Mouse (Mus musculus) CH12.LX (cell line): Measurements from ENCODE around the gene Zfp846. TPM values are rescaled to one million over a fixed set of nuclear protein-coding genes. Genes with fewer than 3 reads are reported as not detected.
A peak's percentile ranks its signal among the peaks of the same experiment; 100 is the strongest.

Experiments used
- DNase-seq: peaks from one replicate; pipeline ENCODE4 v3.0.0-alpha.2; 2013; ENCODE audit errors: extremely low read depth
- H3K27ac ChIP-seq: 2 replicates; pipeline ENCODE4 v1.5.1; 2012; ENCODE audit warnings: low read depth, mild to moderate bottlenecking, control low read depth, moderate library complexity; ENCODE audit not compliant: insufficient read depth
- H3K27me3 ChIP-seq: replicated peaks from 2 replicates; pipeline ENCODE3; 2012; ENCODE audit warnings: inconsistent platforms
- H3K36me3 ChIP-seq, 2 experiments: replicated peaks in 1 of 2; 2 replicates each; pipeline versions ENCODE3 to v1.6.1; 2012; ENCODE audit warnings: inconsistent platforms in 1 of 2, low read length in 1 of 2, mild to moderate bottlenecking in 1 of 2, mixed read lengths in 1 of 2, moderate library complexity in 1 of 2; ENCODE audit not compliant: control insufficient read depth in 1 of 2, insufficient read depth in 1 of 2
- H3K4me1 ChIP-seq, 2 experiments: 2 replicates each; pipeline ENCODE4 v1.6.1; 2012; ENCODE audit warnings: inconsistent platforms in 1 of 2, moderate library complexity in 1 of 2; ENCODE audit not compliant: insufficient read depth in 2 of 2, control insufficient read depth in 1 of 2
- H3K4me2 ChIP-seq: 2 replicates; pipeline ENCODE4 v1.6.1; 2012; ENCODE audit warnings: low read depth, mild to moderate bottlenecking, control low read depth; ENCODE audit not compliant: poor library complexity, insufficient read depth, severe bottlenecking
- H3K4me3 ChIP-seq, 3 experiments: fragments of 150-350 bp in 1 of 3; sonication (generic) in 1 of 3; replicated peaks in 1 of 3; 2 replicates each; pipeline versions ENCODE3 to v1.5.1; 2011 to 2012; ENCODE audit warnings: low read depth in 2 of 3, low read length in 2 of 3, mild to moderate bottlenecking in 2 of 3, moderate library complexity in 2 of 3, control low read depth in 1 of 3, improper control_type of control experiment in 1 of 3, inconsistent platforms in 1 of 3, mixed read lengths in 1 of 3; ENCODE audit not compliant: poor library complexity in 1 of 3
- H3K79me2 ChIP-seq: replicated peaks from 2 replicates; pipeline ENCODE4 v1.6.1; 2012; ENCODE audit warnings: mild to moderate bottlenecking, moderate library complexity; ENCODE audit not compliant: control insufficient read depth, poor library complexity, insufficient read depth, severe bottlenecking; ENCODE audit errors: extremely low read depth
- H3K9ac ChIP-seq: 2 replicates; pipeline ENCODE4 v1.6.1; 2012; ENCODE audit warnings: low read depth, mild to moderate bottlenecking, control low read depth, moderate library complexity; ENCODE audit not compliant: insufficient read depth
- H3K9me3 ChIP-seq: replicated peaks from 2 replicates; pipeline ENCODE3; 2012; ENCODE audit warnings: low read length, inconsistent platforms, mixed read lengths
- BHLHE40 ChIP-seq: IDR thresholded peaks from 2 replicates; pipeline ENCODE4 v1.6.1; 2011; ENCODE audit warnings: mild to moderate bottlenecking, low read depth, low read length, improper control_type of control experiment
- CTCF ChIP-seq, 2 experiments: IDR thresholded peaks in 1 of 2; conservative IDR thresholded peaks in 1 of 2; 2 replicates each; pipeline ENCODE4 v1.5.1; 2011 to 2012; ENCODE audit warnings: low read depth in 2 of 2, low read length in 2 of 2, improper control_type of control experiment in 1 of 2, inconsistent platforms in 1 of 2, mild to moderate bottlenecking in 1 of 2, moderate library complexity in 1 of 2
- MAX ChIP-seq: IDR thresholded peaks from 2 replicates; pipeline ENCODE4 v1.6.1; 2011; ENCODE audit warnings: low read length, improper control_type of control experiment
- MXI1 ChIP-seq: IDR thresholded peaks from 2 replicates; pipeline ENCODE4 v1.6.1; 2011; ENCODE audit warnings: mild to moderate bottlenecking, low read depth, low read length, improper control_type of control experiment
- MYC ChIP-seq: IDR thresholded peaks from 2 replicates; pipeline ENCODE4 v1.6.1; 2011; ENCODE audit warnings: low read depth, mild to moderate bottlenecking, improper control_type of control experiment, low read length
- ZMIZ1 ChIP-seq: IDR thresholded peaks from 2 replicates; pipeline ENCODE4 v1.6.1; 2012; ENCODE audit warnings: low read depth, mild to moderate bottlenecking, inconsistent platforms, low read length, improper control_type of control experiment
- dilution Hi-C: fragments of 300-500 bp; cut with MboI; formaldehyde crosslinking; loops from 2 replicates; pipeline ENCODE4 v1.14.3; 2020; ENCODE audit warnings: low sequenced_read_pairs; ENCODE audit not compliant: extremely low pct_unique_long_range_greater_than_20kb, extremely low pct_ligation_motif_present
- in situ Hi-C: fragments of 300-500 bp; cut with MboI; formaldehyde crosslinking; loops from 3 replicates; pipeline ENCODE4 v1.14.3; 2019; ENCODE audit warnings: low sequenced_read_pairs, low pct_ligation_motif_present, low pct_unique_long_range_greater_than_20kb, mixed read lengths
- polyA plus RNA-seq: library from polyadenylated mRNA; unstranded; fragments of >175 nt; gene quantifications from 2 replicates; pipeline ENCODE4 v1.2.1, GENCODE M21; 2012; ENCODE audit warnings: low read depth; ENCODE audit not compliant: insufficient read length
- total RNA-seq, 2 experiments: library from RNA; depleted of rRNA; stranded (reverse); fragments of 300-350 nt in 1 of 2; fragments of >200 nt in 1 of 2; gene quantifications; 2 replicates each; pipeline ENCODE4 v1.2.3; 2012 to 2014

The Zfp846 gene
- total and polyA plus RNA-seq, 3 experiments = 2.8 to 4.9 (median 4.8) TPM

DNA sequence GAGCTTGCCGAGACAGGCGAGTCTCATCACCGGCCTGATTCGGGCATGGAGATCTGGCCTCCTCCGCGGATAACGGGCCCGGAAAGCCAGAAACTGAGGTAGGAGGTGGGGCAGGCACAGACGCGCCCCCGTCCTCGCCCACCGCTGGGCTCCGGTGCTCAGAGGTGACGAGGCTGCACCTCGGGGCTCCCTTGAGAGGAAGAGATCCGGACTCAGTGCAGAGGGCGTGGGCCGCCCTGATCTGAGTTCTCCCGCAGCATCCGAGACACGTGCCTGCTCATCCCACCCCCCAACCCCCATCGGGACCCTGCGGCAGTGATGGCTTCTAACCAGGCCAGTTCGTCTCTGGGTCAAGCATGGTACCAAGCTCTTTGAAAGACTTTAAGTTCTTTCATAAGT is 71.2 kb downstream of the Zfp846 start:
- Histone ChIP-seq H3K4me2 (peak overlapping the region; percentile 98), H3K9me3 (no peaks in the 10 kb centered on the region), H3K36me3 (peaks cover 34 to 62% of the 10 kb centered on the region in 2 experiments), H3K27ac (no peak overlapping the region), H3K79me2 (peaks cover 47% of the 10 kb centered on the region), H3K27me3 (no peaks in the 10 kb centered on the region), H3K4me3 (peak overlapping the region; percentile 92 to 99 (median 97)), H3K9ac (peak overlapping the region; percentile 85), H3K4me1 (peaks cover 14 to 39% of the 10 kb centered on the region in 2 experiments; a peak in 3 of 4 replicates)
- no peak for DNase-seq
- peak; percentile 17 for TF ChIP-seq MAX
- no peak for TF ChIP-seq ZMIZ1
- TF ChIP-seq MYC = peak; percentile 71
- TF ChIP-seq BHLHE40 = peak; percentile 67; the same call in 1 of the 2 replicates
- TF ChIP-seq MXI1 = peak; percentile 75
- in situ Hi-C loops (no loop called here), dilution Hi-C loops (no loop called here)

DNA sequence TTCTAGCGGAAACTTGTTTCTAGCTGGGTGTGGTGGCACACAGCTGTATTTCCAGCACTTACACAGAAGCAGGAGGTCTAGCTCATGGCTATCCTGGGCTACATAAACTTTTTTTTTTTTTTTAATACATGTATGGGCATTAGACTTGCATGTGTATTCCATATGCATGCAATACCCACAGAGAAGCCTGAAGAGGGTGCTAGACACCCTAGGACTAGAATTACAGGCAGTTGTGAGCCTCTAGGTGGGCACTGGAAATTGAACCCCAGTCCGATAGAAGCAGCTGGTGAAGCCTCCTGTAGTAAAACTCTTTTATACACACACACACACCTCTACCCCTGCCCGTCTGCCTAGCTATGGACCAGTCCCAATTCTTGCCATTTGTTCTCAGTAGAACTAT is 72.8 kb downstream of the Zfp846 start:
- peaks cover 14 to 39% of the 10 kb centered on the region in 2 experiments; a peak in 3 of 4 replicates for H3K4me1 ChIP-seq
- no peak overlapping the region for H3K27ac ChIP-seq
- DNase-seq = no peak
- peaks cover 49 to 61% of the 10 kb centered on the region in 2 experiments for H3K36me3 ChIP-seq
- H3K9ac ChIP-seq = no peak overlapping the region
- H3K4me2 ChIP-seq = no peak overlapping the region
- H3K27me3 ChIP-seq = no peaks in the 10 kb centered on the region
- no peak overlapping the region for H3K4me3 ChIP-seq
- in situ Hi-C loops = no loop called here
- H3K9me3 ChIP-seq = no peaks in the 10 kb centered on the region
- TF ChIP-seq MYC (no peak), CTCF (conservative IDR thresholded peaks at IDR 0.05 in 1 of 2, IDR thresholded peaks at IDR 0.05 in 1 of 2; ENCODE audit: low read depth in 2 of 2, low read length in 2 of 2) (peak in 1 of 2 experiments; percentile 6; a peak in 1 of 4 replicates)
- dilution Hi-C loops = no loop called here
- peaks cover 52% of the 10 kb centered on the region for H3K79me2 ChIP-seq

Other genes with a start within 250 kb of the Zfp846 start
- not detected in 2 replicates for gene Olfr18, start 245.2 kb upstream of the Zfp846 start, total RNA-seq (2012; rRNA removed)
- gene Olfr18, start 245.2 kb upstream of the Zfp846 start, total RNA-seq (2014; rRNA removed) = not detected in 2 replicates
- not detected in 2 replicates for gene Olfr18, start 245.2 kb upstream of the Zfp846 start, polyA plus RNA-seq
- gene Zfp560, start 196.1 kb upstream of the Zfp846 start, total RNA-seq (2012; rRNA removed) = 10.6 and 13.1 TPM in 2 replicates
- 29.0 and 31.8 TPM in 2 replicates for gene Zfp560, start 196.1 kb upstream of the Zfp846 start, total RNA-seq (2014; rRNA removed)
- gene Zfp560, start 196.1 kb upstream of the Zfp846 start, polyA plus RNA-seq = 11.0 and 12.4 TPM in 2 replicates
- 13.3 and 16.5 TPM in 2 replicates for gene Zfp26, start 121.1 kb upstream of the Zfp846 start, total RNA-seq (2012; rRNA removed)
- 17.3 and 22.0 TPM in 2 replicates for gene Zfp26, start 121.1 kb upstream of the Zfp846 start, total RNA-seq (2014; rRNA removed)
- gene Zfp26, start 121.1 kb upstream of the Zfp846 start, polyA plus RNA-seq = 9.4 and 11.7 TPM in 2 replicates
- 13.9 and 14.7 TPM in 2 replicates for gene Zfp426, start 88.5 kb upstream of the Zfp846 start, total RNA-seq (2012; rRNA removed)
- gene Zfp426, start 88.5 kb upstream of the Zfp846 start, total RNA-seq (2014; rRNA removed) = 18.2 and 19.3 TPM in 2 replicates
- 11.8 and 13.0 TPM in 2 replicates for gene Zfp426, start 88.5 kb upstream of the Zfp846 start, polyA plus RNA-seq
- 20.4 and 23.6 TPM in 2 replicates for gene Zfp266, start 59.9 kb upstream of the Zfp846 start, total RNA-seq (2012; rRNA removed)
- gene Zfp266, start 59.9 kb upstream of the Zfp846 start, total RNA-seq (2014; rRNA removed) = 24.0 and 26.3 TPM in 2 replicates
- gene Zfp266, start 59.9 kb upstream of the Zfp846 start, polyA plus RNA-seq = 11.6 and 12.3 TPM in 2 replicates
- gene Ubl5, start 61.6 kb downstream of the Zfp846 start, total RNA-seq (2012; rRNA removed) = 264 and 291 TPM in 2 replicates
- gene Ubl5, start 61.6 kb downstream of the Zfp846 start, total RNA-seq (2014; rRNA removed) = 134 and 155 TPM in 2 replicates
- gene Ubl5, start 61.6 kb downstream of the Zfp846 start, polyA plus RNA-seq = 264 and 328 TPM in 2 replicates
- 4.2 and 5.0 TPM in 2 replicates for gene Fbxl12, start 63.5 kb downstream of the Zfp846 start, total RNA-seq (2012; rRNA removed)
- 3.7 and 4.0 TPM in 2 replicates for gene Fbxl12, start 63.5 kb downstream of the Zfp846 start, total RNA-seq (2014; rRNA removed)
- gene Fbxl12, start 63.5 kb downstream of the Zfp846 start, polyA plus RNA-seq = 10.5 and 13.7 TPM in 2 replicates
- 43.0 and 55.8 TPM in 2 replicates for gene Pin1, start 70.8 kb downstream of the Zfp846 start, total RNA-seq (2012; rRNA removed)
- gene Pin1, start 70.8 kb downstream of the Zfp846 start, total RNA-seq (2014; rRNA removed) = 48.6 and 51.4 TPM in 2 replicates
- 37.0 and 38.3 TPM in 2 replicates for gene Pin1, start 70.8 kb downstream of the Zfp846 start, polyA plus RNA-seq
- gene Olfm2, start 165.1 kb downstream of the Zfp846 start, total RNA-seq (2012; rRNA removed) = 0.08 TPM in 1 of 2 replicates, not detected in the other
- not detected in 2 replicates for gene Olfm2, start 165.1 kb downstream of the Zfp846 start, total RNA-seq (2014; rRNA removed)
- gene Olfm2, start 165.1 kb downstream of the Zfp846 start, polyA plus RNA-seq = 0.14 and 0.47 TPM in 2 replicates
- 0.08 and 0.25 TPM in 2 replicates for gene Col5a3, start 233.8 kb downstream of the Zfp846 start, total RNA-seq (2012; rRNA removed)
- not detected in 2 replicates for gene Col5a3, start 233.8 kb downstream of the Zfp846 start, total RNA-seq (2014; rRNA removed)
- 0.04 TPM in 1 of 2 replicates, not detected in the other for gene Col5a3, start 233.8 kb downstream of the Zfp846 start, polyA plus RNA-seq
- not detected in 2 replicates for gene Rdh8, start 237.2 kb downstream of the Zfp846 start, total RNA-seq (2012; rRNA removed)
- gene Rdh8, start 237.2 kb downstream of the Zfp846 start, total RNA-seq (2014; rRNA removed) = not detected in 2 replicates
- gene Rdh8, start 237.2 kb downstream of the Zfp846 start, polyA plus RNA-seq = not detected in 2 replicates